Mouse (Mus musculus) cerebellum, adult 9-11 months (tissue): ENCODE results near the gene Xab2.

ENCODE experiments used
- DNase-seq: peaks from one replicate; pipeline ENCODE4 v3.0.0; 2022

Xab2 gene

DNA sequence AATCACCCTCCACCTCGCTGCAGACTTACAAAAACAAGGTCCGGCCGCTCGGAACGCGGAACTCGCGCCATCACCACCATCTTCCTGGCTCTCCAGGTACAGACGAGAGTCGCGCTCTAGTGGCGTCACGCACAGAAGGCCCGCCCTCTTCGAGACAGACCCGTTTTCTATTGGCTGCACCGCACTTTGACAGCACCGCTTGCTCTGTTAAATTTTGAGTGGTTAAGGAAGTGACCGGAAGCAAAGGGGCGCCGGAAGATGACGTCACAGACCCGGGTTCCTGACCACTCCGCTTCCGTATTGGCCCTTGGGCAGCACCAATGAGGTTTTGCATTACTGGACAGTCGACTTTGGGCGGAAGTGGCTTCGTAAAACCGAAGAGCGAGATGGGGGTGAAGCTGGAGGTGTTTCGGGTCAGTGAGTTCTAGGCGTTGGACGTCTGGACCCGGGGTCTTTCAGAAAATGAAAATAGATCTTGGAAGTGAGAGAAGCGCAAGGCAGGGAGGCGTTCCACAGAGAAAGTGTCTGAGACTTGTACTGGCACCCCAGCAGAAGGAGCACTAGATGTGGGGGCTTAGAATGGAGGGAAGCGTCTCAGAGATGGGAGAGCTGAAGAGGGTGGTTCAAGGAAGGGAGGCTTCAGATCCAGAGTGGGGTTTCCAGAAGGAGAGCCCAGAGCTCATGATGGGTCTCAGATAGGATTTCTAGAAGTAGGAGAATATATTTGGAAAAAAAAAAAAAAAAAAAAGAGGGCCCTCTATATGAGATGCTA is at the start of gene Xab2, which contains the start of gene Pet100:
Gene Xab2 (minus strand): TSS at position 118 of the 772 bp plus-strand sequence.
Gene Pet100 (plus strand): TSS at position 350 of the 772 bp plus-strand sequence.
- peak; percentile 100 for DNase-seq

DNA sequence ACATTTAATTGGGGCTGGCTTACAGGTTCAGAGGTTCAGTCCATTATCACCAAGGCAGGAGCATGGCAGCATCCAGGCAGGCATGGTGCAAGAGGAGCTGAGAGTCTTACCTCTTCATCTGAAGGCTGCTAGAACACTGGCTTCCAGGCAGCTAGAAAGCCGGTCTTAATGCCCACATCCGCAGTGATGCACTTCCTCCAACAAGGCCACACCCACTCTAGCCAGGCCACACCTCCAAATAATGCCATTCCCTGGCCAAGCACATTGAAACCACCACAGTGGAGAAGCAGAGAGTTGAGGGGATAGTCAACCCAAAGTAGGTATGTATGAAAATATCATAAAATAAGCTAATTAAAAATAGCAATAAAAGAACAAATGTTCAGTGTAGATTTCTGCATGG is 49.3 kb upstream of the Xab2 start:
- DNase-seq = no peak

DNA sequence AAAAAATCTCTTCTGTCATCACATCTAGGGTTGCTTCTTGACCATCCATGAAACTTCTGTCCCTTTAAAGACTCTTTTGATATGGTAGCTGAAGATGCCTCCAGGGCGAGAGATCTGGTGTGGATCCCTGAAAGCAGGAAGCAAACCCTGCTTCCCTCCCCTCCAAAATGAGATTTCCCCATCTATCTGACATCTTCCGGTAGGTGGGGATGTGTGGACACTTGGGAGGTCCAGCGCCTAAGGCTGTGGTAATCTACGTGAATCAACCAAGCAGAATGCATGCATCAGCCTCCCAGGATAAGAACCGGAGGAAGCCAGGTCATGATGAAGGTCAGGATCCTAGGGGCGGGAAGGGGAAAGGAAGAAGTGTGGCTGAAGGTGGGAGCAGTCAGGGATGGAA is 44.4 kb upstream of the Xab2 start, which contains the start of gene Mcemp1:
Gene Mcemp1 (plus strand): TSS at position 248 of the 400 bp plus-strand sequence.
- no peak for DNase-seq

DNA sequence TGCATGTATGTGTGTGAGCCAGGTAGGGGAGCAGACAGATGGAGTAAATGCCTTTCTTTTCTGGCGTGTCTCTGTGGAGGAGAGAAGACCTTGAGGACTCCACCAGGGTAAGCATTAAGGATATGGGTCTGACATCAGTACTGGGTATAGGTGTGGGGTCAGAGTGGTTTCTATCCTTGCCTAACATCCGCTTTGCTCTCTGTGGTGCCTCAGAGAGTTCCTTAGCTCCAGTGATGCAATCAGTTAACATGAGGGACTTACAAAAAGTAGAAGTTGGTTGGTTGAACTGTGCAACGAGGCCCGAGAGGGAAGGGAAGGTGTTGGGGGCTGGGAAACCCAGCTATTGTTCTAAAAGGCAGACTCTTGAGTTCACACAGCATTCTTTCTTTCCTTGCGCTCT is 43.3 kb upstream of the Xab2 start:
- DNase-seq = no peak

DNA sequence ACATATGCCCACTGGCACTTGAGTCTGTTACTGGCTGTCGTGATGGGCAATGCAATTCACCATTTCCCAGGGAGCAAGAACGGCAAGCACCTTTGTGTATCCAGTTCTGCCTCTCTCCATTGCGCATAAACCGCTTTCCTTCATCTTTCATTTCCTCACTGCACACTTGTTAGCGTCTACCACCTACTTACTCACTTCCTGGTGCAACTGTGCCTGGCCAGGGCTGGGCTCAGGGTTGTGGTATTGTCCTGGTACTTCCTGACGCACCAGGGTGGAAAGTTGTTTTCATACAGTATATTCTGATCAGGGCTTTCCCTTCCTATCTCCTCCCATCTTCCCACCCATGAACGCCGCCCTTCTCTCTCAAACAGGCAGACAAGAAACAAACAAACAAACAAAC is 39.8 kb upstream of the Xab2 start:
- no peak for DNase-seq

DNA sequence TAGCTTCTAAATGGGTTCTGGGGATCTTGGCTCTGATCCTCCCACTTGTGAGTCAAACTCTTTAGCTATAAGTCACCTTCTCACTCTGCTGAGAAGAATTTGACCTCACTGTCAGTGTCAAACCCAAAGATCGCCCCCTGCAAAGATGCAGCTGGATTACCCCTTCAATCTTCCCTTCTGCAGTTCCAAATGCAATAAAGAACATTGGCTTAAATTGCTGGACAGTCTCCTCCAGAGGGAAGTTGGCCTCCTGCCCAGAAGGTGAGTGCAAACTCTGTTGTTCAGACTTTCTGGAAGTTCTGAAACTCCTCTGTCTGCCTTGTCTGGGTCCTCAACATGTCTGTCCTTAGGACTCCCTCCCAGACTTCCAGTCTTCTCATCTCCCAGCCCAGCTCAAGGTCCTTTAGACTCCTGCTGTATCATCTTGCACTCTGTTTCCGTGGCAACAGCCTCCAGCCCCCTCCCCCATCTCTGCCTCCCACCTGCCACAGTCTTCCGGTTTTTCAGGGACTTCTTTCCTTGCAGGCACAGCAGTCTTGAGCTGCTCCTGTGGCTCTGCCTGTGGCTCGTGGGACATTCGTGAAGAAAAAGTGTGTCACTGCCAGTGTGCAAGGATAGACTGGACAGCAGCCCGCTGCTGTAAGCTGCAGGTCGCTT is 35.7 kb upstream of the Xab2 start:
- DNase-seq = no peak

DNA sequence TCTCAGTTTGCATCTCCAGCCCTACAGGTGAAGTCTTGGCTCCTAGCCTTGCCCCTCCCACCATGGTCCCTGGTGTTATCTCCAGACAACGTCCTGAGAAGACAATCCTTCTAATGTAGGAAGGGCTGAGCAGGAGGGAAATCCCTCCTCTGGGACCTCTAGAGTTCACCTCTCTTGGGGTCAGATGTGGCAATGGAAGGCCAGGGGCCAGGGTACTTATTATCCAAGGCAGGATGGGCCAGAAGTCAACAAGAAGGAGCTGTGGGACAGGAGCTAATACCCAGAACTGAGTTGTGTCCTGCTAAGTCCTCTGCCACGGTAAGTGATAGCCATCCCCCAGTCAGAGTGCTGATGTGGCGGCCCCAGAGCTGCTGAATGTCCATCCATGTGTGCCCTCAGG is 34.4 kb upstream of the Xab2 start, which contains the start of gene Retn:
Gene Retn (plus strand): TSS at position 245 of the 400 bp plus-strand sequence.
- DNase-seq = no peak

DNA sequence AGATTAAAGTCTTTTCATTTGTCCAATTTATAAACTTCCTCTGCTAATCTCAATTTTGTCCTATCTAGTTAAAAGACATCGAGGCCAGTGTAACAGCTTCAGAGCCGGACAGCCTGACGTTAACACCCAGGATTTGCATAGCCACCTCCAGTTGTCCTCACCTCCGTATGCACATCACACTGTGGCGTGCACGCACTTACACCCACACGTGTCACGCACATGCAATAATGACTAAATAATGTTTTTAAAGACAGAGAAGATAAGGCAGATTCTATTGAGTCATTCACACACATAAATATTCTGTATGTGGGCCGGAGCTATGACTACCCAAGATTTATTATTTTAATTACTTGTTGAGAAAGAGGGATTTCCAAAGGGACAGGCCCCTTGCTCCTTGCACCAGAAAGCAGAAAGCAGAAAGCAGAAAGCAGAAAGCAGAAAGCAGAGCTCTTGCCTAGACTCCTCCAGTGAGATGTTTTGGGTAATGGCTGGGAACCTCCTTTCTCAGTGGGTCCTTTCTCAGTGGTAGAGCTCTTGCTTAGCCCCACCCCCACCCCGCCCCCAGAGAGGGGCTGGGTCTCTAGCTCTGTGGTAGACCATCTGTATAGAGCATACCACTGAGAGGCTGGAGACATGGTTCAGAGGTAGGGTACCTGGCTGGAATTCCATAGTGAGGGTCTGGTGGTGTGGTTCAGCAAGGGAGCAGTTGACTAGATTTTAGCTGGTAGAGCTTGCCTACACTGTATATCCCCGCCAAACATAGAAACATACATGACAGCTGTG is 33.8 kb upstream of the Xab2 start:
- DNase-seq = no peak

DNA sequence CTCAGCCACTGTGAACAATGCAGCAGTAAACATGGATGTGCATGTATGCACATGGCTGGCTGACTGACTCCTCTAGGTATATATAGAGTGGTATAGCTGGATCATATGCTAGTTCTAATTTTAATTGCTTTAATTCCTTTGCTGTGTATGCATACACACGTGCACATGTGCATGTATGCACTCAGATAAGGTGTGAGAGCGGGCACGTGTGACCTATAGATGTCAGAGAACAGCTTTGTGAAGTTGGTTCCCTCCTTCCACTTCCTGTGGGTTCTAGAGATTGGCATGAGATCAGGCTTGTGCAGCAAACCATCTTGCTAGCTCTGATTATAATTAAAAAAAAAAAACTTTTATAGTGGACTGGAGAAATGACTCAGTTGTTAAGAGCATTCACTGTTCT is 31.7 kb upstream of the Xab2 start:
- no peak for DNase-seq

DNA sequence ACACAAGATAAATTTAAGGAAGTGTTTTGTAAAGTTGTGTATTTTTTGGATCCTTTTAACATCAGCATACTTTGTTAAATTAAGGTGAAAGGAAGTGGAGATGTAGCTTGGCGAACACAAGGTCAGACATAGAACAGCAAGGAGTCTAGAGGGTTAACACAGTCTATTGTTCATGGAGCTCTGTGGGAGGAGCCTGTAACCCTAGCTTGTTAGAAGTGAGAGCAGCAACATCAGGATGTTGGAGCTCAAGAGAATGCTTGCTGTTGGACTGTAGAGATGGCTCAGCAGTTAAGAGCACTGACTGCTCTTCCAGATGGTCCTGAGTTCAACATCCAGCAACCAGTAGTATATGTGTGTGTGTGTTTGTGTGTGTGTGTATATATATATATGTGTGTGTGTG is 27.9 kb upstream of the Xab2 start:
- no peak for DNase-seq

DNA sequence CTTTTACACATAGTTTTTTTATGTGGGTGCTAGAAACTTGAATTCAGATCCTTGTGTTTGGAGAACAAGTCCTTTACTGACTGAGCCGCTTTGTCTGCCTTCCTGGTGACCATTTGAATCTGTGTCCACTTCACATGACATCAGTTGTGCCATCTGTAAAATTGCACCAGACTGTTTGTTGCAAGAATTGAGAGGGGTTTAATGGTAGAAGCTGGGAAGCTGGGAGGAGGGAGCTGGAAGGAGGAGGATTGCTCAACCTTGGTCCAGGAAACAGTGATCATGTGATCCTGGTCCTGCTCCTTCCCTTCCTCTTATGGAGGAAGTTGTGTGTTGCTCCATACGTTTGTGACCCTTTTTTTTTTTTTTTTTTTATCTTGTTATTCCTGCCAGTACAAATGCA is 27.2 kb upstream of the Xab2 start:
- no peak for DNase-seq

DNA sequence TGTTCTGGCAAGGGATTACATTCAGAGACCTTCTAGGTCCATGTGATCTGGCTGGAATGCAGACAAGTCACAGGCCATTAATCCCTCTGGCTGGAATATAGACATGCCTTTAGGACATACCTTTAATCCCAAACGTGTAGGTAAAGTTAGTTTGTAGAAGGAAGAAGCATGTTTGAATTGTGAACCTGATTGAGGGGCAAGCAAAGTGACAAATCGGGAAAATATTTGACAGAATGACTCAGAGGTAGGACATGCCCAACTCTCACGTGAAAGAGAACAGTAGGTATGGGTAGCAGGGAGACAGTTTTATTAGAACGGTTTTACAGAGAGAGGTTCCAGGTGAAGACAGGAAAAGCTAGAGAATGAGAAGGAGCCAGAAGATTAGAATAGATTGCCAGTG is 26.4 kb upstream of the Xab2 start:
- no peak for DNase-seq

DNA sequence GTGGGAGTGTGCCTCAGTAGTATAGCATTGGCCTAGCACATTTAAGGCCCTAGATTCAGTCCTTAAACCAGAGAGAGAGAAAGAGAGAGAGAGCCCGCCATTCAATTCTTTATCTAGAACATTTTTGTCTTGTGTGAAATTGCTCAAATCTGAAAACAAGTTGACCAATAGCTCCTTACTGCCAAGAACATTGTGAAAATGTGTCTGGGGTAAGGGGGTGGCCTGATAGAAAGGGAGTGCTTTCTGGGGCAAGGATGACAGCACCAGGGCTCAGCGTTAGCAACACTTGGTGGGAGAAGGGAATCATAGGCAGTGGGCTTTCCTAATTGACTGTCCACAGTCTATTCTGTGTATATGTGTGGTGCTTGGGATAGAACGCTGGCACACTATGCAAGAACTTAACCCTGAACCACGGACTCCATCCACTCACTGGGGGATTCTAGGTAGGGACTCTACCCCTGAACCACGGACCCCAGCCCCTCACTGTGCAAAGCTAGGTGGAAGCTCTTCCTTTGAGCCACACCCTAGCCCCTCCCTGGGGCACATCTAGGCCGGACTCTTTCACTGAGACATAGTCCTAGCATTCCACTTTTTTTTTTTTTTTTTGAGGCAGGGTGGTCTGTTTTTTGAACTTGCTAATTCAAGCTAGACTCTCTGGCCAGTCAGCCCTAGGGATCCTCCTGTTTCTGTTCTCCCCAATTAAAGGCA is 25.9 kb upstream of the Xab2 start:
- no peak for DNase-seq

DNA sequence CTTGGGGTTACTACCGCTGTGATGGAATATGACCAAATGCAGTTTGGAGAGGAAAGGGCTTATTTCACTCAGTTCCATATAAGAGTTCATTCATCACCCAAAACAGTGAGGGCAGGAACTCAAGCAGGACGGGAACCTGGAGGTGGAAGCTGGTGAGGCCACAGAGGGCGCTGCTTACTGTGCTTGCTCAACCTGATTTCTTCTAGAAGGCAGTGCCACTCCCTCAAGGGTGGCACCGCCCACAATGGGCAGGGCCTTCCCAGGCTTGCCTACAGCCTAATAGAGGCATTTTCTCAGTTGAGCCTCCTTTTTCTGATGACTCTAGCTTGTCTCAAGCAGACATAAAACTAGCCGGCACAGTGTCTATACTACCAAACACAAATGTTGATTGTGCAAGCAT is 24.7 kb upstream of the Xab2 start:
- peak; percentile 35 for DNase-seq

DNA sequence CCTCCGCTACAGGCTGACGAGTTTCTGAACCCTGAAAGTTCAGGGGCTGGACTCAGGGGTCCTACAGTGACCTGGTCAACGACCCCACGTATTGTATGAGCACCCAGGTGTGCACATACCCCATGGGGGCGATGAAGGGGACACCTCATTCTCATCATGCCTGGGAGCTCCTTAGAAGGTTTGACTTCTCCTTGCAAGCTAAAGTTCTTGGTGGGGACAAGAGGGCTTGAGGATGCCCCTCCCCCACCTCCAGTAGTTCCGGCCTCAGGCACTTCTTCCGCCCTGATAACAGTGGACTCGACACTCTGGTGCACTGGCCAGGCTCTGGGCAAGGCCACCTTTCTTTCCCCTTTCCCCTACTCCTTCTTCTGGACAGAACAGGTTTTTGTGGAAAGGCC is 10.4 kb upstream of the Xab2 start:
- DNase-seq = no peak

DNA sequence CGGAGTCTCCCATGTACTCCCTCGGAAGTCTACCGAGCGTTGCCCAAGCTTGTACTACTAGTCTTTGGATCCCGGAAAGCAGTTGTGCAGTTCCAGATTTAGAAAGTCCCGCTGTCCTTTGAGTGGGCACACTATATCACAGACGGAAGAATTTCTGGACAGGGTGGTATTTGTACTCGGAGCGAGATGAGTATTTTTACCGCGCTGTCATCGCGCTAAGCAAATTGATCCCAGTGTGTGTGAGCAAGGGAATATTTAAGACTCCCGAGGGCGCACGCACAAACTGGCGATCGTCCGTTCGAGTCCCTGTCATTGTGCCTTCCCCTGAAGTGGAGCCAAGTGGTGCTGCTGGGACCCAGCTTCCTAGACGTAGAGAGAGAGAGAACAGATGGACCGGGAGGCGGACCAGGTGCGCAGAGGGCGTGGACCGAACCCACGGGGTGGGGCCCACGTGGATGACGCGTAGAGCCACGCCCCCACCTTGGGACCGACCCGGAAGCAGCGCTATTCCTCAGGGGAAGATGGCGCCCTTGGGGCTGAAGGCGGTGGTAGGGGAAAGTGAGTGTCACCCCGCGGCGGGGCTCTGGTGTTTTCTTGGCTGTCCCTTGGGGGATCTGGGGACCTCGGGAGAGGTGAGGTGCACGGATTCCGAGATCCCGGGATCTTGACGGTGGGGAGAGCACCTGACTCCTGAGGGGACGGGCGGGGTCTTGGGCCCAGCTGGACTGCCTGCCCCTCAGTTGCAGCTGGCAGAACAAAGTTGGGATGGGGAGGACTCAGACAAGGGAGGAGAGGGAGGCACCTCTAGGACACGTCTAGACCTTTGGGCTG is 9.7 kb upstream of the Xab2 start, which contains the start of gene Stxbp2:
Gene Stxbp2 (plus strand): TSS at position 309 of the 831 bp plus-strand sequence.
- DNase-seq = peak; percentile 87

DNA sequence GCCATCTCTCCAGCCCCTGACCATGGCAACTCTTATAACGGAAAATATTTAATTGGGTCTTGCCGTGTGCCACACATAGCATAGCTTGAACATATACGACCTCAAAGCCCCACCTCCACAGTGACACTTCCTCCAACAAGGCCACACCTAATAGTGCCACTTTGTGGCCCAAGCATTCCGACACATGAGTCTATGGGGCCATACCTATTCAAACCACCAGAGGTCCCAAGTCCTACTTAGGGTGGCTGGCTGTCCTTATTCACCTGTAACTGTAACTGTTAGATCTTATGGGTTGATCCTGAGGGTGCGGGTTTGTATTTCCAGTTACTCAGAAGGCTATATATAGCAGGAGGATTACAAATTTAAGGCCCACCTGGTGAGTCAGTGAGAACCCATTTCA is 6.9 kb upstream of the Xab2 start:
- DNase-seq = no peak

DNA sequence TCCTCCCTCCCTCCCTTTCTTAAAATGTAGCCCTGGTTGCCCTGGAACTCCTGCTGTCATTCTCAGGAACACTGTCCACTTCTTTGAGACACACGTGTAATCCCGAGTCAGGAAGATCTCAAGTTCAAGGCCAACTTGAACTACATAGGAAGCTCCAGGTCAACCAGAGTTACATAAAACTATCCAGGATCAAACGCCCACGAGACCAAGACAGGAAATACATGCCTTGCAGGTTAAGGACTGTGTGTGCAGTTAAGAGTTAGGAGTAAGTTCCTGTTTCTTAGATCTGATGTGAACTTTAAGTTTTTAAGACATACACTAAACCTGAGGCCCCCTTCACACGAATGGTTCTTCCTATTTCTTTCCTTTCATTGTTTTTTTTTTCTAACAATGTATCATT is 5.9 kb upstream of the Xab2 start:
- DNase-seq = no peak

DNA sequence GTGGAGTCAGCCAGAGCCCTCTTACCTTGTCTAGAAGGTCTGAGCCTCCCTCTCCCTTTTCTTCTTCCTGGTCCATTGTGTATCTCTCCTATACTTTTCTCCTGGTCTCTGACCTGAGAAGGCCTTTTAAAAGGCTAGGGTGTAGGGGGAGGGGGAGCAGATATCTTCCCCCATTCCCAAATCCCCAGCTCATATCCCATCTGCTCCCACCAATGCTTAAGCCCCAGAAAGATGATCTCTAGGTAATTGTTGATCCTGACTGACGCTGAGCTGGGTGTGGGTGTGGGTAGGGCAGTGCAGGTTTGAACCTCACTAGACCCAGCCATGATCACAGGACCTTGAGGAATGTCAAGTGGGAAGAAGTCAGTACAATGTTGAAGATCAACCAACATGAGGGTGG is 4.3 kb upstream of the Xab2 start, which contains the start of gene Pcp2:
Gene Pcp2 (minus strand): TSS at position 101 of the 400 bp plus-strand sequence.
- DNase-seq = no peak

DNA sequence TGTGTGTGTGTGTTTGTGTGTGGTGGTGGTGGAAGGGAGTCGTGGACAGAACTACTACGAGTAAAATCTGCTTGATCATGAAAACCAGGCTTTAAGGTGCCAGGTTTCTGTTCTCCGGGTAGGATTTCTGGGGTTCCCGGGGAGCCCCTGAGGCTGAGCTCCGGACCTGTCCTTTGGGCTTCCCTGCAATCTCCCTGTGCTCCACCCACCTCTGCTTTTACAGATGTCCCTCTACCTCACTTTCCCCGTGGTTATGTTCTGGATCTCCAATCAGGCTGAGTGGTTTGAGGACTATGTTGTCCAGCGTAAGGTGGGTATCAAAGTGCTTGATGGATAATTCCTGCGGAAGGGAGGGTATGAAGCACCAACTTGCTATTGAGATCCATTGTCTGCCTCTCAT is 1.0 kb upstream of the Xab2 start:
- DNase-seq = peak; percentile 44

DNA sequence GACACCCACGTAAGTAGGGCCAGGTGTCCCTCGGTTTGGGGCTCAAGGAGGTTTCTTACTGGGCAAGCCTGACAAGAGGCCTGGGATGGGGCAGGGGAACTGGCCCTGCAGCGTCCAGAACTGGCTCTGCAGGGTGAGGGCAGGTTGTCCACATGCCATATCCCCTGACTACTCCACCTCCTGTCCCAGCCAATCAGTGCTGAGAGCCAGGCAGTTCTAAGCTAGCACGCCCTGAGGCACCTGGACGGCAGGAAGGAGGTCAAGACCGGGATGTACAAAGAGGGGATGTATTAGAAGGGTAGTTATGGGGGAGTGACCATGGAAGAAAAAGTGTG is 11.3 kb downstream of the Xab2 start:
- DNase-seq = no peak
